Mouse (Mus musculus) neural tube, embryonic 11.5 days (tissue): ENCODE results near the gene Rad50. TPM values are rescaled to one million over a fixed set of nuclear protein-coding genes. Genes with fewer than 3 reads are reported as not detected.

Experiments
- ATAC-seq: fragments of 200-750 bp; cut with Nextera tagmentation; 2 replicates; pipeline ENCODE4 v1.8.0; 2017; ENCODE audit warnings: moderate number of reproducible peaks, mild to moderate bottlenecking, moderate TSS enrichment, moderate library complexity; ENCODE audit not compliant: insufficient read depth, low FRiP score, low TSS enrichment
- DNase-seq: peaks from one replicate; pipeline ENCODE4 v3.0.0-alpha.2; 2015; ENCODE audit warnings: low spot score
- H3K27ac ChIP-seq: fragments of 300-500 bp; sonication (generic); 2 replicates; pipeline ENCODE4 v1.5.1; 2014; ENCODE audit warnings: low read depth, mild to moderate bottlenecking, low read length
- H3K27me3 ChIP-seq: fragments of 300-500 bp; sonication (generic); 2 replicates; pipeline ENCODE4 v1.6.1; 2014; ENCODE audit warnings: mild to moderate bottlenecking, low read length, mixed read lengths; ENCODE audit not compliant: control insufficient read depth, insufficient read depth
- H3K36me3 ChIP-seq: fragments of 300-500 bp; sonication (generic); 2 replicates; pipeline ENCODE4 v1.6.1; 2014; ENCODE audit warnings: mild to moderate bottlenecking, low read length, moderate library complexity, mixed read lengths; ENCODE audit not compliant: control insufficient read depth, insufficient read depth
- H3K4me1 ChIP-seq: fragments of 300-500 bp; sonication (generic); 2 replicates; pipeline ENCODE4 v1.6.1; 2014; ENCODE audit warnings: low read length, mixed read lengths; ENCODE audit not compliant: control insufficient read depth, insufficient read depth
- H3K4me2 ChIP-seq: fragments of 300-500 bp; sonication (generic); 2 replicates; pipeline ENCODE4 v1.6.1; 2014; ENCODE audit warnings: low read depth, mild to moderate bottlenecking, moderate library complexity
- H3K4me3 ChIP-seq: fragments of 300-500 bp; sonication (generic); 2 replicates; pipeline ENCODE4 v1.5.1; 2014; ENCODE audit warnings: low read depth, low read length
- H3K9ac ChIP-seq: fragments of 300-500 bp; sonication (generic); 2 replicates; pipeline ENCODE4 v1.6.1; 2014; ENCODE audit warnings: mild to moderate bottlenecking, low read length
- H3K9me3 ChIP-seq: fragments of 300-500 bp; sonication (generic); 2 replicates; pipeline ENCODE4 v1.6.1; 2016; ENCODE audit warnings: low read length; ENCODE audit not compliant: control insufficient read depth
- WGBS: fragments of 180-500 bp; shearing (Covaris S2); extraction: QIAGEN DNeasy Blood & Tissue Kit; methylation state at CpG from one replicate; pipeline ENCODE4 v1.1.7; 2014; 5-methylcytosine and 5-hydroxymethylcytosine counted together
- polyA plus RNA-seq: library from polyadenylated mRNA; unstranded; fragments of >200 nt; fragmentation: Nextera tagmentation; extraction: Ambion mirVana; gene quantifications from 2 replicates; pipeline ENCODE4 v1.2.1, GENCODE M21; 2014

Rad50 gene
- polyA plus RNA-seq, 1 experiment from 2014 or later = 17.3 TPM

DNA sequence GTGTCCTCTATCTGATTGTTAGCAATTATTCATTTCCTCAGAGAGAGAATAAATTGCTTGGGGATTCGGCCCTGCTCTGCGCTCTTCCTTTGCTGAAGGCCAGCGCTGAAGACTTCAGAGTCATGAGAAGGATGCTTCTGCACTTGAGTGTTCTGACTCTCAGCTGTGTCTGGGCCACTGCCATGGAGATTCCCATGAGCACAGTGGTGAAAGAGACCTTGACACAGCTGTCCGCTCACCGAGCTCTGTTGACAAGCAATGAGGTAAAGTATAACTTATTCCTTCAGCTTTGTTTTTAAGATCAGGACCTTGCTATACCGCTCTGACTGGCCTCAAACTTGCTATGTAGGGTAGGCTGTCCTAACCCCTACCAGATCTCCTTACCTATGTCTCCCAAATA lies 13.6 kb upstream of the Rad50 start, which contains the start of gene Il5:
TSS of gene Il5 (plus strand) at position 80 of the 400 bp plus-strand sequence.
- H3K27ac ChIP-seq = no peak within 1 kb of the TSS
- no peak for DNase-seq
- H3K4me2 ChIP-seq = no peak within 1 kb of the TSS
- H3K4me1 ChIP-seq = no peaks in the 10 kb centered on the region
- no peaks in the 10 kb centered on the region for H3K27me3 ChIP-seq
- WGBS = 88% methylated on average over 6 of the region's 6 CpGs
- H3K9ac ChIP-seq = no peak within 1 kb of the TSS
- no peak for ATAC-seq
- no peak within 1 kb of the TSS for H3K4me3 ChIP-seq
- no peaks in the 10 kb centered on the region for H3K9me3 ChIP-seq
- H3K36me3 ChIP-seq = no peaks in the 10 kb centered on the region

DNA sequence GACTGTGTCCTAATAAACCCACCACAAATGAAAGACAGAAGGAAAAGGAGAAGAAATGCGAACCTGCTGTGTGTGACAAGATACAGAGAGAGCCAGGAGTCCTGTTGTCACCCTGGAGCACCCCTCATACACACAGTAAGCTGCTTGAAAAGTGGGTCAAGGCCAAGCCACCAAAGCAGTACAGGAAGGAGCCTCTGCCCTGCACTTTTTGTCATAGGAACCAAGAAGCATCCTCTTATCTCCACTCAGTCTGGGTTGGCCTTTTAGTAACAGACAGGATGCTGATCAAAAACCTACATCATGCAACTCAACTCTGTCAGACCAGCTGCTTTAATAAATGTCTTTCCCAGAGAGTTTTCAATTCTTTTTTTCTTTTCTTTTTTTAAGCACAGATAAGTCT lies 12.6 kb upstream of the Rad50 start:
- ATAC-seq (no peak), DNase-seq (no peak)
- no peak overlapping the region for H3K4me3 ChIP-seq
- WGBS = 85% methylated on average over 1 of the region's 1 CpGs
- H3K4me2 ChIP-seq = no peak overlapping the region
- H3K4me1 ChIP-seq = no peaks in the 10 kb centered on the region
- H3K36me3 ChIP-seq = no peaks in the 10 kb centered on the region
- no peaks in the 10 kb centered on the region for H3K9me3 ChIP-seq
- H3K27me3 ChIP-seq = no peaks in the 10 kb centered on the region
- H3K9ac ChIP-seq = no peak overlapping the region
- no peak overlapping the region for H3K27ac ChIP-seq

DNA sequence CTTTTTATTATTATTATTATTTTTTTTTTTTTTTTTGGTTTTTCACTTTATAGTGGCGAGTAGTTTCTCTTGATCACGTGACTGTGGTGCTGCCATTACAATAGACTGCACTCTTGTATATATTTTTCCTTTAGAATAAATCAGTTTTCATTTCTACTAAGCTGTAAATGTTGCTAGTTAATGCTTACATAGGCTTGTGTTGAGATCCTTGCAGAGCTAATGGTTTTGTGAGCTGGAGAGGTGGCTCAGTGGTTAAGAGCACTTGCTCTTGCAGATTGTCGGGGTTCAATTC lies 545 bp upstream of the Rad50 start:
- Histone ChIP-seq H3K27ac (no peak overlapping the region), H3K4me2 (peak overlapping the region; percentile 95), H3K4me3 (no peak overlapping the region), H3K4me1 (no peaks in the 10 kb centered on the region), H3K9ac (peak overlapping the region; percentile 81; the same call in 1 of the 2 replicates), H3K27me3 (no peaks in the 10 kb centered on the region), H3K36me3 (no peaks in the 10 kb centered on the region), H3K9me3 (no peaks in the 10 kb centered on the region)
- WGBS = 82% methylated on average over 3 of the region's 3 CpGs
- ATAC-seq (no peak), DNase-seq (no peak)

DNA sequence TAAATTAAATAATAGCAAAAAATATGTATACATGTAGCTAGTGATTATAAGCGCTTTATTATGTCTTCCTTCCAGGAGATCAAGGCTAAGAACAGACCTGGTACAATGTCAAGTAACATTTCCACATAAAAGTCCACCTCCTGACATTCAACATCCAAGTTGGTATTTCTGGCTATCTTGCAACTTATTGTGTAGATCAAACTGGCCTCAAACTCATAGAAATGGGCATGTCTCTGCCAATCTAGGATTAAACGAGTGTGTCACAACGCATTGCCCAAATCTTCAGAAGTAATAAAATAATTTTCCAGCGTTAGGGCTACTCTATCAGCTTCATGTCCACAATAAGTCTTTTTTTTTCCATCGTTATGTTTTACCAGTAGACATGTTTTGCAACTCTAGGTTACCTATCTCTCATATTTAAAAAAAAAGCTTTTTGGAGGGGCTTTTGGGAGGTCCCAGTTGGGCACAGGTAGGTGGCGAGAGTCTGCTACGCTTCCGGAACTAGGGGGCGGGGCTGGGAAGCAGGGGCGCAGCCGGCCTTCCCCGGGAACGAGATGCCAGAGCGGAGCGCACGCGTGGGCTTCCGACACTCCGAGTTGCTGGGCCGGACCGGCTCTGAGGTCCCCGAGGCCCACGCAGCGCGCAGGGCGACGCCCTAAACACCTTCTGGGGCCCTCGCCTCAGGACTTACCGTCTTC lies 734 bp downstream of the Rad50 start:
- H3K27me3 ChIP-seq = no peaks in the 10 kb centered on the region
- H3K27ac ChIP-seq = 0 out of 2 replicates have a peak overlapping the region, but pooled peaks have one; percentile 3
- no peaks in the 10 kb centered on the region for H3K9me3 ChIP-seq
- DNase-seq (peak; percentile 54), ATAC-seq (peak; percentile 35; the same call in 1 of the 2 replicates)
- peak overlapping the region; percentile 70 for H3K4me3 ChIP-seq
- H3K4me2 ChIP-seq = peak overlapping the region; percentile 95
- no peaks in the 10 kb centered on the region for H3K4me1 ChIP-seq
- H3K36me3 ChIP-seq = no peaks in the 10 kb centered on the region
- peak overlapping the region; percentile 81 for H3K9ac ChIP-seq
- WGBS = 7% methylated on average over 29 of the region's 29 CpGs

DNA sequence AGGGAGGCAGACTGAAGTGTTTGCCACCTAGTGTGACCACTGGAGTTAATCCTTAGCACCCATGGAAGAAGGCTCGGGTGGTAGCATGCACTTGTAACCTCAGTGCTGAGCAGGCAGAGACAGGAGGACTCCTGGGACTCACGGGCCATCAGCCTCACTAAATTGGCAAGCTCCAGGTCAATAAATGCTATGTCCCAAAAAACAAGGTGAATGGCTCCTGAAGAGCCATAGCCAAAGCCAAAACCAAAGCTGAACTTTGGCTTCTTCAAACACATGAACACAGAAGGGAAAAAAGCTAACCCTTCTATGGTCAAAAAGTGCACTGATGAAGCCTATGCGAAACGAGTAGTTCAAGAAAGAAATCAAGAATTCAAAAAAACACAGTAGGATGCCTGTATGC lies 7.8 kb downstream of the Rad50 start:
- Histone ChIP-seq H3K4me1 (no peaks in the 10 kb centered on the region), H3K9ac (no peak overlapping the region), H3K4me2 (no peak overlapping the region), H3K4me3 (no peak overlapping the region), H3K27me3 (no peaks in the 10 kb centered on the region), H3K36me3 (peaks cover 2% of the 10 kb centered on the region; the same call in 1 of the 2 replicates), H3K27ac (no peak overlapping the region), H3K9me3 (no peaks in the 10 kb centered on the region)
- 89% methylated on average over 4 of the region's 4 CpGs for WGBS
- ATAC-seq (no peak), DNase-seq (no peak)

DNA sequence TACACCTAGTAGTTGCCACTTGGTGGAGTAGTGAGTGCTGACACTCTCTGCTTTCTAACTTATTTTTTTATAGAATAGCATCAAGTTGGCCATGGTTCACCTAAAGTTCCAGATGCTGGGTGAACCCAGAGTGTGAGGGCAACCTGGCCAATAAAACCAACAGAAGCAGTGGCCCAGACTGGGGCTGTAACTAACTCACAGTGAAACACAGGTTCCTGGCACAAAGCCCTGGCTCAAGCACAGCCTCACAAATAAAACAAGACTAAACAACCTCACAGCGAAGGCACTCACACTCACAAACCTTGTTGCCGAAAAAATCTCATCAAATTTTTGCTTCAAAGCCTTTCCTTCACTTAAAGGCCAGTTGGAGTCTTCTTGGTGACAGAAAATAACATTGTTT lies 8.6 kb downstream of the Rad50 start:
- 93% methylated on average over 2 of the region's 2 CpGs for WGBS
- Histone ChIP-seq H3K27ac (no peak overlapping the region), H3K36me3 (peaks cover 2% of the 10 kb centered on the region; the same call in 1 of the 2 replicates), H3K27me3 (no peaks in the 10 kb centered on the region), H3K4me3 (no peak overlapping the region), H3K9ac (no peak overlapping the region), H3K9me3 (no peaks in the 10 kb centered on the region), H3K4me2 (no peak overlapping the region), H3K4me1 (no peaks in the 10 kb centered on the region)
- ATAC-seq (no peak), DNase-seq (no peak)

DNA sequence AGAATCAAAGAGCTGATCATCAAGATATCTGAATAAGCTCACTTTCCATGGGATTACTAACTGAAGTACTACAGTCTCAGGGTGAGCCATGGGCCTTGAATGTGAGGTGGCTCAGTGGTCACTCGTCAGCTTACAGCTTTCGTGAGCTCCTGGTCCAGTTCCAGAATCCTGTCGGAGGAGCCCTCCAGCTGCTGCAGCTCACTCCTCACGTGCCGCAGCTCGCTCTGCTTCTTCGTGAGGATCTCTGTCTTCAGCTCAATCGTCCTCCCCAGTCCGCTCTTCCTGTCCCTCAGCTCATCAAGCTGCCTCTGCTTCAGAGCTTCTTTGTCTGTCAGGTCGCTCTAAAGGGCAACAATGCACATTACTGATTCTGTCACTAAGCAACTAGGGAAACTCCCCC lies 15.1 kb downstream of the Rad50 start:
- no peak for ATAC-seq
- Histone ChIP-seq H3K36me3 (peaks cover 2% of the 10 kb centered on the region; the same call in 1 of the 2 replicates), H3K4me2 (no peak overlapping the region), H3K4me1 (no peaks in the 10 kb centered on the region), H3K4me3 (no peak overlapping the region), H3K9me3 (no peaks in the 10 kb centered on the region), H3K9ac (no peak overlapping the region), H3K27me3 (no peaks in the 10 kb centered on the region), H3K27ac (no peak overlapping the region)
- peak; percentile 14 for DNase-seq
- 66% methylated on average over 10 of the region's 10 CpGs for WGBS

DNA sequence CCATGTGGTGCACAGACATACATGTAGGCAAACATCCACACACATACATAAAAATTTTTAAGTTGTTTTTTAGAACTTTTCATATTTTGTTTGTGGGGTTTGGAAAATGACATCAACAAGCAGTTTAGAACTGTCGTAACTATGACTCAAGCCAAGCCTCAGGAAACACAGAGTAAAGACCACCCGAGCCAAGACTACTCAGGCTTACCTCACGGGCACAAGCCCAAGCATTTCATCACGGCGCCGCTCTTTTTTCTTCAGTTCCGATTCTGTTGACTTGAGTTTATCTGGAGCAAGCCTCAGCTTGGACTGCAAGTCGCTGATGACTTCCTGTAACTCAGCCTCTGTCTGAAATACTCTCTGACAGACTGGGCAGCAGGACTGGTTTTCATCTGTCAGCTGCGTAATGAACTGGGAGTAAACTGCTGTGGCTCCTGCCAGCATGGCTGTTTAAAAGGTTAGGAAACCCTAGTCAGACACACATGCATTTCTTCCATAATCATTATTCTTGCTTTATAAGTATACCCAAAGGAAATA lies 24.1 kb downstream of the Rad50 start:
- no peaks in the 10 kb centered on the region for H3K4me1 ChIP-seq
- H3K27ac ChIP-seq = no peak overlapping the region
- no peak for ATAC-seq
- no peak overlapping the region for H3K4me3 ChIP-seq
- H3K9me3 ChIP-seq = no peaks in the 10 kb centered on the region
- H3K4me2 ChIP-seq = no peak overlapping the region
- H3K36me3 ChIP-seq = no peaks in the 10 kb centered on the region
- no peak for DNase-seq
- H3K27me3 ChIP-seq = no peaks in the 10 kb centered on the region
- 96% methylated on average over 9 of the region's 9 CpGs for WGBS
- no peak overlapping the region for H3K9ac ChIP-seq

DNA sequence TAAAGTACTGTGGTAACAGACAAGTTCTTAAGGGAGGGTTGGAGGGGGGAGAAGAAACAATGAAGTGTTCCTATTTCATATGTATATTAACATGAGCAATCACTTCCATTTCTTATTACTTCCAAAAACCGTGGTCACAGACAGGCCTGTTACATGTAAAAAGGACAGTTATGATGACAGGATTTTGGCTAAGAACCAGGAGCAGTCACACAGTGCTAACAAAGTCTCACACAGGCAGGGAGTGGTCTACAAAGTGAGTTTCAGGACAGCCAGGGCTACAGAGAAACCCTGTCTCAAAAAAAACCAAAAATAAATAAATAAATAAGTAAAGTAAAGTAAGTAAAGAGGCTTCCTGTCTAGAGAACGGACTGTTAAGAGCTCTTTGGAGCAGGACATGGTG lies 24.9 kb downstream of the Rad50 start:
- 90% methylated on average over 2 of the region's 2 CpGs for WGBS
- H3K27me3 ChIP-seq = no peaks in the 10 kb centered on the region
- DNase-seq (no peak), ATAC-seq (no peak)
- no peak overlapping the region for H3K27ac ChIP-seq
- H3K4me2 ChIP-seq = no peak overlapping the region
- H3K4me3 ChIP-seq = no peak overlapping the region
- H3K4me1 ChIP-seq = no peaks in the 10 kb centered on the region
- H3K9ac ChIP-seq = no peak overlapping the region
- no peaks in the 10 kb centered on the region for H3K9me3 ChIP-seq
- H3K36me3 ChIP-seq = no peaks in the 10 kb centered on the region
